In genomic region chr2:109913241-109913640, GRCm38 (mm10) we compare ENCODE assay signal across 15 mouse cellular contexts.
"Had no signal": no experiment of that assay in that cellular context is flagged by ENCODE, and none has a peak within 500 bp of the region (broad histone marks: within the 10 kb centered on the region; RNA-seq: fewer than 3 reads in every experiment).

No protein-coding gene starts in this region.

- H3K9ac ChIP-seq: kidney, embryonic 15.5 days; liver, embryonic 15.5 days; lung, embryonic 14.5 days; neural tube, embryonic 12.5 days had no signal

- H3K27ac ChIP-seq: kidney, embryonic 15.5 days; left cerebral cortex, adult 2 months; limb, embryonic 10.5 days; liver, embryonic 15.5 days; neural tube, embryonic 12.5 days had no signal

- ATAC-seq: intestine, embryonic 16.5 days had no signal

- DNase-seq: kidney, adult 2 months; kidney, postnatal 14 days; lung, embryonic 14.5 days; lung, postnatal 10 days; lung, postnatal 4 days; midbrain, embryonic 14.5 days; retina, postnatal 1 day; right cerebral cortex, postnatal 14 days; thymus, postnatal 4 days had no signal

- H3K9me3 ChIP-seq: kidney, embryonic 15.5 days; limb, embryonic 10.5 days; liver, embryonic 15.5 days had no signal

- H3K4me2 ChIP-seq: kidney, embryonic 15.5 days; liver, embryonic 15.5 days; lung, embryonic 14.5 days; neural tube, embryonic 12.5 days had no signal

- H3K36me3 ChIP-seq: kidney, embryonic 15.5 days; limb, embryonic 10.5 days; liver, embryonic 15.5 days; neural tube, embryonic 12.5 days had no signal

- H3K27me3 ChIP-seq: kidney, embryonic 15.5 days; neural tube, embryonic 12.5 days had no signal

- H3K4me3 ChIP-seq: kidney, embryonic 15.5 days; left cerebral cortex, adult 2 months; limb, embryonic 10.5 days; liver, embryonic 15.5 days; neural tube, embryonic 12.5 days had no signal
